Mouse (Mus musculus) liver, postnatal 0 days (tissue): ENCODE data around the gene Abl2.

Experiments used
- CTCF ChIP-seq: sonication (generic); IDR thresholded peaks from 2 replicates; pipeline ENCODE4 v1.5.1; 2016; ENCODE audit warnings: antibody characterized with exemption, low read depth
- EP300 ChIP-seq: IDR thresholded peaks from 2 replicates; pipeline ENCODE4 v1.6.1; 2016; ENCODE audit warnings: antibody characterized with exemption, low read depth, mild to moderate bottlenecking

DNA sequence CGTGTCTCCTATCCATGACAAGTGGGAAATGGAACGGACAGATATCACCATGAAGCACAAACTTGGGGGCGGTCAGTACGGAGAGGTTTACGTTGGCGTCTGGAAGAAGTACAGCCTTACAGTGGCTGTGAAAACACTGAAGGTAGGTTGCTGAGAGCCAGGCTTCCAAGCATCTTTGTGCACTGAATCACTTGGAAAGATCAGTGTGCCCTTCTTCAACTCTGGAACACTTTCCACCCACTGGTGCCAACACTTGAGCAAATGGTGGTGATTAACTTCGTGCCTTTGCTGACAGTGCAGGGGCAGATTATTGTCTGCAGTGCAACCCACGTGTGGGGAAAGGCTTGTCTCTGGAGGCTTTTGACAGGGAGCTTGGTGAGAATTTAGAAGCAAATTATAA, 71.4 kb downstream of the Abl2 start:
- no peak for TF ChIP-seq CTCF
- no peak for TF ChIP-seq EP300
